Mouse (Mus musculus) heart, adult 9 months (tissue): ENCODE results near the gene Evi2b.

Experiments
- DNase-seq, 2 experiments: peaks; one replicate each; pipeline ENCODE4 v3.0.0; 2022; ENCODE audit warnings: low spot score in 2 of 2

The Evi2b gene

DNA sequence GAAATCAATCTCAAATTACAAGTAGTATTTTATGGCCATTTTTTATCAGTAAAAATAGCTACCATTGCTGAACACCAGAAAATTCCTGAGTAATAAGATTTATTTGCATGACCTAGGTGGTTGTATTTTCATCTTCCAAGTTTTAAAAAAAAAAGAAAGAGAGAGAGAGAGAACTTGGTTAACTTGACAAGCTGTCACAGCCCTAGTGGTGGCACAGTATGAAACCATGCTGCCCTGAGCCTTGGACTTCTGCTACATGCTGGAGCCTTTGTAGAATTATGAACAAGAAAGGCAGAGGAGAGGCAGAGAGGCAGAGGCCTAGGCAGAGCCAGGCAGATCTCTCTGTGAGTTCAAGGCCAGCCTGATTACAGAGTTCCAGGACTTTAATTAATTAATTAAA, 1.6 kb downstream of the Evi2b start:
- DNase-seq: no peak

DNA sequence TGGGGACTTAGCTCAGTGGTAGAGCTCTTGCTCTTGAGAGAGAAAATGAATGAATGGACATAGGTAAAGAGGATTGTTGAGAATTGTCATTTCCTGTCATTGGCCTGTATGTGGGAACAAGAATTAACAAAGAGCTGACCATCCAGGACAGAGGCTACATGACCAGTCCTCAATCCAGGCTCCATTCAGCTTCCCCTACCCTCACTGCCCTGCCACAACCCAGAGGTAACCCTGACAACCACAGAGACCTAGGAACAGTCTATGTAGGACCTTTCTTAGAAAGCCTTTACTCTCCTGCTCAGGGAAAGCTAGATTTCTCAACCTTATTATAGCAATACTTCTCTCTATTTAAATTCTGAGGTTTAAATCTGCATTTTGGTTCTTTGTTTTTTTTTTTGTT, 2.8 kb downstream of the Evi2b start:
- no peak for DNase-seq

DNA sequence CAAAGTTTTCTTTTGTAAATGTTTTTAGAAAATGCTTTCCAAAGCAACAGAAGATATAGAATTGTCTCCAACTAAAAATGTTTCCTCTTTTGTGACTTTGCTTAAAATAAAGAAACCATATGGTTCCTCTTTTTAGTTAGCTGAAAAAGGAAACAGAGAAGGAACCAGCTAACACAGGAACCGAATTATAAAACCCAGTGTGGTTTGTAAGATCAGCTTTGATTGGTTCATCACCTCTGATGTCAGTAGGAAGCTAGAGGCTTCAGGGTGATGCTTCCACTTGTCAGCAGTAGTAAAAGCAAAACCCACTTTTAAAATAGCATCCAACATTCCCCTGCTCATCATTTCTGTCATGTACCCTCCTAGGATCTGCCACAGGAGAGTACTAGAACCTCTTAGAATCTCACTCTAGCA, 3.7 kb downstream of the Evi2b start:
- DNase-seq: peak; percentile 36 to 68

DNA sequence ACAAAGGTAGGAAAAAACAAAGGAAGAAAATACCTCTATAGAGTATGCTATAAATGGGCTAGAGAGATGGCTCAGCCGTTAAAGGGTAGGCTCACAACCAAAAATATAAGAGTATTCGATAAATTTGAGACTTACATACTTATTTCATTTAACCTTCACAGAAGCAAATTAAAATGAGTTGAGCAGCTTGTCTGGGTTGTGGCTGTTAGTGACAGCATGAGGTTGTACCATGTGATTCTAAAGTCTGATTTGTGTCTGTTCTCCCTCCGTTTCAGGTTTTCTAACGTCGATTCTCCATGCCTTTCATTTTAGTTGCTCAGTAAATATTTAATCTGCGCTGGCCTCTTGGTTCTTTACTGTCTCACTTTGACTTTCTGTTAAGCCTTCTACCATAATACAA, 4.3 kb downstream of the Evi2b start:
- DNase-seq: no peak

DNA sequence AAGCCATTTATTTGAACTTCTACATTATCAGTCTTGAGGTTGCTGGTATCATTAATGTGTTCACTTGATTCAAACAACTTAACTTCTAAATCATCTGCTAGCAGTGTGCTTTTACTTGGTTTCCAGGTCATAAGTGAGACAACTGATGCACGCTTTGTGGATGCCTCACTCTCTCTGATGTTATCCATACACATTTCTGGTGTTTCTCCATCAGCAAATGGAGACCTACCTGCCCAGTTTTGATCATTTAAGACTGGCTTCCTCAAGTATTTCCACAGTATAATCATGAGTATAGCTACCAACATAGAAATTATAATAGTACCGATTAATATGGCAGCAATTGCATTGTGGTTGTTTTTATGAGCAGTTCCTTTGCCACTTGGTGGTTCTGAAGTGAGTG, 7.8 kb downstream of the Evi2b start:
- DNase-seq: no peak

DNA sequence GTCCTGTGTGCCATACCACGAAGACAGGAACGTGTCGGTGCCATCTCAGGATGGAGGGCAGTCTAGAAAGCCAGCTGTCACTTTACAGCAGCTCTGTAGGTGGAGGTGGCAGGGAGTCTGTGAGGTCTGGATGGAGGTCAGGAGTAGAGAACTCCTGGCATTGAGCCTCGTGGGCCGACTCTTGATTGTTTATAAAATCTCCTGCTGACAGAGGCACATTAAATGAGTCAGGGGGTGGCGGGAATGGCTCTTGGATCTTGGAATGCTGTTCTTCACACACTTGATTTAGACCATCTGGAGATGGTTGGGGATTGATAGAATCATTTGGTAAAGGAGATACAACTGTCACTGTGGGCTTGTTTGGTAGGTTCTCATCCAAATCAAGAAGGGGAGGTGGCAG, 8.2 kb downstream of the Evi2b start:
- no peak for DNase-seq

DNA sequence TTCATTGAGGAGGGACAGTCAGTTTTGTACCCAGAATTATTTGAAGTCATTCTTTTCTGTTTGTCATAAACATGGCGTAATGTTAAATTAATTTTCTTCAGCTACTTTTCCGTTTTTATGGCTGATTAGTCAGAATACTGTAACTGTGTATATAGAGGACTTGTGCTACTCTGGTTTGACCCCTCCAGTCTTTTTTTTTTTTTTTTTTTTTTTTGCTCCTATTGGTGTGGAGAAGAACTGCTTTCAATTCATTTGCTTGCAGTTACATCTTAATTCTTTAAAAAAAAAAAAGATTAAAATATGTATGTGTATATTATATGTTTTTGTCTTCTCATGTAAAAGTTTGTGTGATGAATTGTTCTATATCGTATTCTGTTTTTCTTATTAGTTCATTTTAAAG, 11.6 kb downstream of the Evi2b start:
- no peak for DNase-seq

DNA sequence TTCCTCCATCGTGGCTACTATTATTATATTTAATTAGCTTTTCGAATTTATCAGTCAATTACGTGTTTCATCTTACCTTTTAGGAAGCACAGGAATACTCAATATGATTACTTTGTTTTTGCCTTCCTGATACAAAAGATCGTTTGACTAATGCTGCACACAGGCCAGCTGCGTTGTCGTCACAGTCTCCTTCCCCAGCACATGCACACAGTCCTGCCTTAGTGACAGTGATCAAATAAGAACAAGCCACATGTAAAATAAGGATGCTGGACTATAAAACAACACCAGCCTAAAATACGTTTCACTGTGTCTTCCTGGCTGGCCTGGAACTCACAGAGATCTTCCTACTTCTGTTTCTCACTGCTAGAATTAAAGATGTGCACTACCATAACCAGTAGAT, 19.1 kb downstream of the Evi2b start:
- DNase-seq: no peak

DNA sequence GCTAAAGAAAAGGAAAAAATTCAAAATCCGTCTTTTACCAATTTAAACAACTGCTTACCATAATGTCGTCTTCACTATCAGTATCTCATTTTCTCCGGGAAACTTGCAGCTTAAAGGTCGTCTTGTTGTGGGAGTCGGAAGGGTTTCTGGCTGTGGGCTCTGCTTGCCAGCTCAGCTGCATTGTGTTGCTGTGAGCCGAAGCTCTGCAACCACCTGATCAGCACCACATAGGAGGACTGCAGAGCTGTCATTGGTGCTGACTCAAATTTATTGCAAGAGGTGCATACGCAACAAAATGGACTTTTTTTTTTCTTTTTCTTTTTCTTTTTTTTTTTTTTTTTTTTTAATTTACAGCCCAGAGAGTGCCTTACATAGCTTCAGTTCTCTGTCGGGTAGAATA, 19.7 kb downstream of the Evi2b start, which contains the start of gene Omg:
Gene Omg (minus strand): TSS at position 240 of the 400 bp plus-strand sequence.
- DNase-seq: no peak

DNA sequence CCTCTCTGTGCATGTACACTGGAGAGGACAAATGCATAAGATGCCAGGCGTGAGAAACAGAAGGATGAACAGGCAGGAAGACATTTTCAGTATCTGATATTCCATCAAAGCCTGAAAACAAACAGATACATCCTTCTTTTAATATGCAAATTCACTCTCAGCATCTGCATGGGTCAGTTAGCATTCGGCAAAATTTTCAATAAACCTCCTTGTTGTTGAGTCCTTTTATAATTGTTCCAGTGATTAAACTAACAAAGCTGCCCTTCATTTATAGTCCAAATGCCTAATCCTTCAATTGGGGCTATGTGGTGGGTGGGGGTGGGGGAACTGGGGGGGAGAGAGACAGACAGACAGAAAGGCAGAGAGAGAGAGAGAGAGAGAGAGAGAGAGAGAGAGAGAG, 20.6 kb downstream of the Evi2b start:
- no peak for DNase-seq

DNA sequence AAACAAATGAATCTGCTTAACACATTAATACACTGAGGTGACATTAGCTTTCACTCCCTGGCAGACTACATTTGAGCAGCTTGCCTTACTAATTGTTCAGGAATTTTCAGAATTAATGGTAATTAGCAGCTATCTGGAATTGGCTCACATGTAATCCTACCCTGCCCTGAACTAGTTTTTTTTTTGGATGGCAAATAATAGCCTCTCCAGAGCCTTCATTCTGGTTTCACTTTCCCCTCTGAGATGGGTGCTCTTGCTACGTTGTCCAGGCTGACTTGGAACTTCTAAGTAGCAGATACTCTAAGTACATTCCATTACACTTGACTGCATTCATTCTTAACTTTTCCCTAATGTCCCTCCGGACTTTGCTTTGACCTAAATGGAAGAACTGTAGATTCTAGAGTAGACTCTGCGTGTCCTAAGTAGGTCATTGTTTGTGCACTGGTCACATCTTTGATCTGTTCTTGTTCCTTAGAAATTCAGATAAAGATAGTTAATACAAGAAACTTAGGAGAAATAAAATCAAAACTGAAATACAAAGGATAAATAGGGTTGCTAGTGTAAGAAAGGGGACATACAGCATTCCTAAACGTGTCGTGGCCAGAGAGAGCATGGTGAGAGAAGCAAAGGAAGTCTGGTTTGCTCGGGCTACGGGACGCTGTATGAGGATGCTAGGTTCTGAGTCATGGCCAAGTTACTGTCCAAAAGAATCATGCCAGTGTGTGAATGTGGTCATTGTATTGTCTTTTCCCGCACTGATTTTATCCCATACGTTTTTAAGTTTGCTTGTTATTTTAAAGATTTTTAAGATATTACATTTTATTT, 28.4 kb downstream of the Evi2b start:
- DNase-seq: peak; percentile 18 to 27

DNA sequence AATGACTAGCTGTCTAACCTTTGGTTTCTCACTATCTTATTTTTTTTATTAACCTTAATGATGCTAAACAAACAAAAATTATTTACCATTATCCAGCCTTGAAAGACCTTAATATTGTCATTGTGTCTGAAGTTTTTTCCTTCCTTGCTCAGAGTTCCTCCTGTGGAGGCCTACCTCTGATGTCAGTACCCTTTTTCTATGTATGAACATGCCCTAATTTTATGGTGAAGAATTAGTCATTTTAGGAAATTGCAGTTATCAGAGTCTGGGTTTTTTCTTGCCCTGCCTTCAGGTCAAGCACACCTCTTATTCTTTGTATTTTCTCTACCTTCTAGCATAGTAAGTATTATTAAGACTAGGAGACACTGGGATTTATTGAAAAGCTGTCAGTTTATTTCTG, 38.8 kb downstream of the Evi2b start:
- DNase-seq: no peak

DNA sequence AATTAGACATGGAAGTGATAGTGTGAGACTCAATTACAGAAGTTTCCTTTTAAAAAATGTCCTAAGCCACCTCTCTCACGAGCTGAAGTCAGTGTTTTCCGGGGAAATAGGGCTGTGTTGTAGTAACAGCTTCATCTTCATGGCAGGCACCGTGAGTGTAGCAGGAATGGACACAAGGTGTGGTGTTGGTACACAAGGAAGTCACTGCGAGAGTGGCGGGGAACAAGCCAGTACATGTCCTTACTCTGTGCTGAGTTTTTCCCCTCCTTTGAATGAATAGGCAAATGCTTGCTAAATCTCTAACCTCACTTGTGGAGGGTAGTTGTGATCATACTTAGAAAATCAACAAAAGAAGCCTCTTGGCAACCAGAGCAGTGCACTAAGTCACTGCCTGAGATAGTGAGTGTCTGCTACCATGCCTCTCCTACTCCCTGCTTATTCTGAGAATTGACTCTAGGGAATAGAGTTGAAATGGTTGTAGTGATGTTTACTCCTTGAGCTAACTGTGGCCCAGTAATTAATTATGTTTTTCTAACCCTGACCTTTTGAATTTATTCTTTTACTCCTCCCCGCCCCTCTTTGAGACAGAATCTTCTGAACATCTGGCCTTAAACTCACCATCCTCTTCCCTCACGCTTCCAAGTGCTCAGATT, 39.6 kb downstream of the Evi2b start:
- no peak for DNase-seq

DNA sequence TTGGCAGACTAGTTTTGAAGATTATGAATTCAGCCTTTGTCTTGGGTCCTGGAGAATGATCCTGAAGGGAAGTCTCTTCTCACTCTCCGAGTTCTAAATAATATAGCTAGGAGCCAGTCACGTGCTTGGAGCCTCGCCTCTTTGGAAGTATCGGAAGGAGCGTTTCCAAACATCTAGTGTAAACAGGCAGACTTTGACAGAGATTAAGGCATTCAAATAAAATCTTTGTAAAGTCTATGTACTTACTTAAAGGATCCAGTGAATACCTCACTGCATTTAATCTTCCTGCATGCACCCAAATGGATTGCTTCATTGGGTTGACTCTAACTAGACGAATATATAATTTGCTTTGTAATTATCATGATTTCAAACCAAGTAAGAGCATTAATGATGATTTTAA, 40.2 kb downstream of the Evi2b start:
- DNase-seq: no peak

DNA sequence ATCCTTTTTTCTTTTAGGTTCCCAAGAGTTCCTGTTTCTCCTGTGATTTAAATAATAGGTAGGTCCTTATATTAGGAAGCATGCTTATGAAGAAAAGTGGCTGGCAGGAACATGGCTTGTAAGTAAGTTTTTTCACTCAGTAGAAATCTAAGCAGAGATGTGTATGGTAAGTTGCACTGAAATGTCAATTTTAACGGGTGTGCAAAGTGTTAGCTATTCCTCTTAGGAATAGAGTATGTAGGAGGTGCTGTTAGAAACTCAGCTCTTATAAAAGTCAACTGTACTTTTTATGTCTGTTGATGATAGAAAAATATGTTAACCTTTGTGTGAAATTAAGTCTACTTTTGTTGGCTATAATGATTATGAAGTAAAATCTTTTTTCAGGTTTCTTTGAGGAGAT, 55.5 kb downstream of the Evi2b start:
- no peak for DNase-seq
